Mouse (Mus musculus) heart, adult 2 months (tissue): Measurements from ENCODE around the gene Rab4b. TPM values are rescaled to one million over a fixed set of nuclear protein-coding genes. Genes with fewer than 3 reads are reported as not detected.
A peak's percentile ranks its signal among the peaks of the same experiment; 100 is the strongest.

Source experiments
- DNase-seq, 2 experiments: peaks; one replicate each; pipeline ENCODE4 v3.0.0; 2021
- H3K27ac ChIP-seq: fragments of 200-600 bp; 2 replicates; pipeline ENCODE4 v1.8.1; 2022
- H3K27me3 ChIP-seq: fragments of 200-500 bp; 2 replicates; pipeline ENCODE4 v1.6.1; 2012; ENCODE audit warnings: mild to moderate bottlenecking, low read length, inconsistent platforms, mixed read lengths; ENCODE audit not compliant: control insufficient read depth, insufficient read depth
- H3K36me3 ChIP-seq: fragments of 200-500 bp; 2 replicates; pipeline ENCODE4 v1.6.1; 2012; ENCODE audit warnings: low read length, inconsistent platforms; ENCODE audit not compliant: control insufficient read depth, insufficient read depth
- H3K4me1 ChIP-seq: fragments of 200-500 bp; 2 replicates; pipeline ENCODE4 v1.6.1; 2011; ENCODE audit warnings: low read length; ENCODE audit not compliant: control insufficient read depth, insufficient read depth
- H3K4me3 ChIP-seq: fragments of 200-600 bp; 2 replicates; pipeline ENCODE4 v1.8.1; 2022
- H3K79me2 ChIP-seq: fragments of 200-500 bp; replicated peaks from 2 replicates; pipeline ENCODE4 v1.6.1; 2012; ENCODE audit warnings: mild to moderate bottlenecking, inconsistent platforms, low read length, moderate library complexity, mixed read lengths; ENCODE audit not compliant: control insufficient read depth, insufficient read depth
- H3K9ac ChIP-seq: fragments of 200-500 bp; 2 replicates; pipeline ENCODE4 v1.6.1; 2012; ENCODE audit warnings: low read depth, mild to moderate bottlenecking, control low read depth, inconsistent platforms, low read length, mixed read lengths
- CTCF ChIP-seq: fragments of 200-600 bp; IDR thresholded peaks from 2 replicates; pipeline ENCODE4 v1.8.1; 2022; ENCODE audit warnings: antibody characterized with exemption, mild to moderate bottlenecking, moderate library complexity
- EP300 ChIP-seq: fragments of 200-500 bp; IDR thresholded peaks from 2 replicates; pipeline ENCODE4 v1.6.1; 2011; ENCODE audit warnings: low read depth, low read length, control low read depth; ENCODE audit not compliant: insufficient read depth
- POLR2A ChIP-seq: fragments of 200-500 bp; IDR thresholded peaks from 2 replicates; pipeline ENCODE4 v1.6.1; 2011; ENCODE audit warnings: mild to moderate bottlenecking, low read depth, low read length, control low read depth; ENCODE audit not compliant: insufficient read depth
- WGBS: fragments of 180-500 bp; shearing (Covaris S2); methylation state at CpG from one replicate; pipeline ENCODE4 v1.1.7; 2018; 5-methylcytosine and 5-hydroxymethylcytosine counted together
- intact Hi-C: fragments of 180-260 bp; cut with DNase I; formaldehyde crosslinking; loops from one replicate; pipeline ENCODE4 v1.15.1; 2025
- polyA plus RNA-seq: library from polyadenylated mRNA; depleted of rRNA; stranded (reverse); fragments of >200 nt; gene quantifications from 2 replicates; pipeline ENCODE4 v1.2.3, GENCODE M21; 2012
- total RNA-seq, 2 experiments: library from RNA; stranded (reverse); gene quantifications; 2 replicates each; pipeline ENCODE4 v1.2.3; 2021

Gene Rab4b
- total and polyA plus RNA-seq, 3 experiments: 11.0 to 23.1 (median 11.0) TPM

DNA sequence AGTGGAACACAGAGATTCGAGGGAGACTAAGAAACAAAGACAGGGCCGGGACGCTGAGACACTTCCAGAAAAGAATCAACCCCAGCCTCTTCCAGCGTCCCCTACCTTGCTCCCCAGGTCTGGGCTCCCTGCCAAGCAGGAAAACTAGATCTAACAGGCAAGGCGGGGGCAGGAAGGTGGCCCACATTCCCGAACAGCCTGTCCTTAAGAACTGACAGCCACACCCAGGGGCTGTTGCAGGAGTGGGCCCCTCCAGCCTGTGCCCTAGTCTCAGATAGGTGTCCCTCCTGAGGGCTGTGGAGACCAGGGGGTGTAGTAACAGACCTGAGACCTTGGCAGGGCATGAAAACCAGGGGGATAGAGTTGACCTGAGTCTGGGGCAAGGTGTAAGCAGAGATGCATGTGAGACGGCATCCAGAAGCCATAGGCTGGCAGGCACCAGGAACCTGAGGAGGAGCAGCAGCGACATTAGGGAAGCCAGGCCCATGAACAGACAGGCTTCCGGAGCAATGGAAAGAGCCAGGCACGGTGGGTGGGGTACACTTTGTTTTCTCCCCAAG, 25.4 kb downstream of the Rab4b start, which contains the start of gene Cyp2t4:
Gene Cyp2t4 (plus strand): TSS at position 510 of the 560 bp plus-strand sequence.
- TF ChIP-seq EP300: no peak
- no peak for TF ChIP-seq CTCF
- TF ChIP-seq POLR2A: no peak
- H3K9ac ChIP-seq: peak within 1 kb of the TSS; percentile 25; the same call in 1 of the 2 replicates
- peak; percentile 62 to 64 for DNase-seq
- no peaks in the 10 kb centered on the region for H3K36me3 ChIP-seq
- H3K4me3 ChIP-seq: no peak within 1 kb of the TSS
- intact Hi-C loops: no loop called here
- H3K4me1 ChIP-seq: peaks cover 3% of the 10 kb centered on the region
- H3K79me2 ChIP-seq: no peaks in the 10 kb centered on the region
- no peaks in the 10 kb centered on the region for H3K27me3 ChIP-seq
- 41% methylated on average over 10 of the region's 10 CpGs for WGBS
- peak within 1 kb of the TSS; percentile 47 for H3K27ac ChIP-seq

DNA sequence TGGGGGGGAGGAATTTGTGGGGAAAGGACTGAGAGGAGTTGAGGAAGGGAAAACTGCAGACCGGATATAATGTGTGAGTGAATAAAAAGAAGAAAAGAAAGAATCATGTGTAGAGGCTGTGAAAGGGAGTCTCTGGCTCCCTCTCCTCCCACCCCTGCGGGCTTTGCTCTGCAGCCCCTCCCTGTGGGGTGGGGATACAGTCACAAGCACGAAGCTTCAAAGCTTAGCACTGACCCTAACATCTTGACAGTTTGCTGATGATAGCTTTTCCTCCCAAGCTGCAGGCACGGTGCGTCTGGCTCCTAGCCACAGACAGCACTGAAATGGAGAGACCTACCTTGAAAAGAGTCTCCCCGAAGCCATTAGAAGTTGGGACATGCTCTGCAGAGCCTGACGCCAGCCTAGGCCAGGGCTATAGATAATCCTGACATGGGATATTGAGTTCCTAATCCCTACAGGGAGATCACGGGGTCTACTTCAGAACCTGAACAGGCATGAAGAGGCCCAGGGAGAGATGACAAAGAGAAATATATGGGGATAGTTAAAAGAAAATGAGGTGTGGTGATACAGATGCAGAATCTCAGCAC, 42.2 kb downstream of the Rab4b start:
- Histone ChIP-seq H3K79me2 (no peaks in the 10 kb centered on the region), H3K4me3 (no peak overlapping the region), H3K9ac (no peak overlapping the region), H3K27ac (no peak overlapping the region), H3K27me3 (no peaks in the 10 kb centered on the region; the same call in 1 of the 2 replicates), H3K4me1 (no peaks in the 10 kb centered on the region), H3K36me3 (no peaks in the 10 kb centered on the region)
- DNase-seq: no peak
- 49% methylated on average over 8 of the region's 8 CpGs for WGBS
- no peak for TF ChIP-seq CTCF
- TF ChIP-seq POLR2A: no peak
- TF ChIP-seq EP300: no peak
- intact Hi-C loops: no loop called here

DNA sequence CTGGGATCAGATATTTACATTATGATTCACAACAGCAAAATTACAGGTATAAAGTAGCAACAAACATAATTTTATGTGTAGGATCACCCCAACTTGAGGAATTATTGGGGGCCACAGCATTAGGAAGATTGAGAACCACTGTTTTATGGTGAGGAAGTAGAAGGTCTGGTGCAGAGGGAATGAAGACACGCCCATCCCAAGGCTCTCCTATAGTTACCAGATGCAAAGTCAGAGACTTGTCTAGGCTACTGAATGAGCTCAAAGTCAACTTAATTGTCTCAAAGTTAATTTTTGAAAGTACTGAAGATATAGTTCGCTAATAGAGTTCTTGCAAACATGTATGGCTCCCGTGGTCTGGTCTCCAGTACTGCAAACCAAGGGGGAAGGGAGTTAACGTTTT, 44.9 kb downstream of the Rab4b start:
- no peaks in the 10 kb centered on the region for H3K79me2 ChIP-seq
- H3K4me1 ChIP-seq: no peaks in the 10 kb centered on the region
- intact Hi-C loops: loop anchor here (2.0 to 5.0 kb wide), 3 partner anchors 143 to 554 kb away; partner anchors contain the start of gene Zfp607b
- no peak for TF ChIP-seq CTCF
- TF ChIP-seq POLR2A: no peak
- no peak for TF ChIP-seq EP300
- 76% methylated on average over 4 of the region's 4 CpGs for WGBS
- no peak overlapping the region for H3K9ac ChIP-seq
- H3K4me3 ChIP-seq: no peak overlapping the region
- no peaks in the 10 kb centered on the region for H3K36me3 ChIP-seq
- H3K27me3 ChIP-seq: no peaks in the 10 kb centered on the region; the same call in 1 of the 2 replicates
- H3K27ac ChIP-seq: no peak overlapping the region
- no peak for DNase-seq

DNA sequence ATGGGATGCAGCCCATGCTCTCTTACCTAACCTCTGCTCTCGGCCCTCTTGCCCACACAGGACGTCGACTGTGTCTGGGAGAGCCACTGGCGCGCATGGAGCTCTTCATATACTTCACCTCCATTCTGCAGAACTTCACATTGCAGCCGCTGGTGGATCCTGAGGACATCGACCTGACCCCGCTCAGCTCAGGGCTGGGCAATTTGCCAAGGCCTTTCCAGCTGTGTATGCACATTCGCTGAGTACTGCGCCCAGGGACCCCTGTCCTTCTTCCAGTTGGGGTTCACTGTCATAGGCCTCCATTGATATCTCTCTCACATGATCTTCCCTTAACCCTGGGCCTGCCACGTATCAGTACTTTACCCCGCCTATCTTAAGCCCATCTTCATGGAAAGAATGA, 45.5 kb downstream of the Rab4b start:
- no peak overlapping the region for H3K4me3 ChIP-seq
- no peak overlapping the region for H3K9ac ChIP-seq
- H3K36me3 ChIP-seq: no peaks in the 10 kb centered on the region
- 38% methylated on average over 12 of the region's 12 CpGs for WGBS
- intact Hi-C loops: loop anchor here (2.0 to 5.0 kb wide), 3 partner anchors 144 to 554 kb away; partner anchors contain the start of gene Zfp607b
- DNase-seq: no peak
- no peaks in the 10 kb centered on the region for H3K79me2 ChIP-seq
- no peak overlapping the region for H3K27ac ChIP-seq
- H3K4me1 ChIP-seq: no peaks in the 10 kb centered on the region
- TF ChIP-seq EP300 (no peak), CTCF (no peak), POLR2A (no peak)
- no peaks in the 10 kb centered on the region for H3K27me3 ChIP-seq

DNA sequence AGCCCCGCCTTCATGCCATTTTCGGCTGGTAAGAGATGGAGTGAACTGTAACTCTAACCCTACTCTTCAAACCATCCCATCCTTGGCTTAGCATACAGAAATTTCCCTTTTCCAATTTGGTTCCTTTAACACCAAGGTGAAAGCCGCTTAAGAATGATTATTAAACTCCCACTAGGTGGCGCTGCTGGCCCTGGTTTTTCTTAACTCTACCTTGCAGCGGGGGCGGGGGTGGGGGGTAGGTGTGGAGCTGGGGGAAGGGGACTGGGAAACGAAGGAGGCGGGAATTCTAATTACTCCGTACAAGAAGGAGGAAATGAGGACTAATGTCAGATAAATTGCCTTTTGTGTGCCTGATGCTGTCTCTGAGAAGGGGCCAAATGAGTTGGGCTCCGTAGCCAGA, 46.1 kb downstream of the Rab4b start:
- Histone ChIP-seq H3K4me3 (no peak overlapping the region), H3K27me3 (no peaks in the 10 kb centered on the region), H3K27ac (no peak overlapping the region), H3K4me1 (no peaks in the 10 kb centered on the region), H3K9ac (no peak overlapping the region), H3K36me3 (no peaks in the 10 kb centered on the region), H3K79me2 (no peaks in the 10 kb centered on the region)
- DNase-seq: peak; percentile 28 to 54
- WGBS: 12% methylated on average over 10 of the region's 10 CpGs
- TF ChIP-seq CTCF (peak; percentile 70), EP300 (no peak)
- intact Hi-C loops: loop anchor here (2.0 to 5.0 kb wide), 3 partner anchors 144 to 555 kb away; partner anchors contain the start of gene Zfp607b

DNA sequence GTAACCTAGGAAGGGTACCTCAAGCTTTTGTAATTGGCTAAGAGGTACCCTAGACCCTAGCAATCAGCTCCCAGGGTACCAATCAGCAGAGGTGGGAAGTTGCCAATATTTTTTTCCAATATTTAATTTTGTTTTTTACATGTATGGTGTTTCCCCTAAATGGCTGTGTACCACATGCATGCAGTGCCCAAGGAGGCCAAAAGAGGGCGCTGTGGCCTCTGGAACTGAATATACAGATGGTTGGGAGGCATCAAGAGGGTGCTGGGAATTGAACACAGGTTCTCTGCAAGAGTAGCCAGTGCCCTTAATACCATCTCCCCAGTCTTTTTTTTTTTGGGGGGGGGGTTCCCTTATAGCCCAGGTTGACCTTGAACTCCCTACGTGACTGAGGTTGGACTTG, 47.3 kb downstream of the Rab4b start:
- Histone ChIP-seq H3K4me3 (no peak overlapping the region), H3K27me3 (no peaks in the 10 kb centered on the region), H3K36me3 (no peaks in the 10 kb centered on the region), H3K4me1 (no peaks in the 10 kb centered on the region), H3K79me2 (no peaks in the 10 kb centered on the region), H3K9ac (no peak overlapping the region), H3K27ac (no peak overlapping the region)
- intact Hi-C loops: loop anchor here (5.0 kb wide), 1 partner anchor 556 kb away; the partner anchor contains the start of gene Zfp607b
- DNase-seq: no peak
- TF ChIP-seq EP300: no peak
- TF ChIP-seq CTCF: peak; percentile 24; the same call in 1 of the 2 replicates
- TF ChIP-seq POLR2A: no peak
- 58% methylated on average over 2 of the region's 2 CpGs for WGBS
